Mouse (Mus musculus) gastrocnemius, postnatal 25 days (tissue): ENCODE results near the gene BC048679. TPM values are rescaled to one million over a fixed set of nuclear protein-coding genes. Genes with fewer than 3 reads are reported as not detected.
A peak's percentile ranks its signal among the peaks of the same experiment; 100 is the strongest.

ENCODE experiments used
- DNase-seq: peaks from one replicate; pipeline ENCODE4 v3.0.0; 2022
- long read RNA-seq, 2 experiments: library from polyadenylated mRNA; stranded (forward); transcript quantifications; one replicate each; pipeline ENCODE4 v2.0.0; 2021
- total RNA-seq, 2 experiments: library from RNA; stranded (reverse); gene quantifications; 1 replicate in 1 of 2; 2 replicates in 1 of 2; pipeline ENCODE4 v1.2.3; 2021

BC048679 gene
- 1 to 10 TPM in 1 of 2 experiments, under 1 TPM in 1; 0.46 to 1.1 TPM for total RNA-seq
- long read RNA-seq, experiment 1, partial matches to known transcripts, result 0 of 1 reads
- long read RNA-seq, experiment 1, other reads (novel, unspliced or antisense), result 1 of 1 reads
- long read RNA-seq, experiment 2, result 0 reads

DNA sequence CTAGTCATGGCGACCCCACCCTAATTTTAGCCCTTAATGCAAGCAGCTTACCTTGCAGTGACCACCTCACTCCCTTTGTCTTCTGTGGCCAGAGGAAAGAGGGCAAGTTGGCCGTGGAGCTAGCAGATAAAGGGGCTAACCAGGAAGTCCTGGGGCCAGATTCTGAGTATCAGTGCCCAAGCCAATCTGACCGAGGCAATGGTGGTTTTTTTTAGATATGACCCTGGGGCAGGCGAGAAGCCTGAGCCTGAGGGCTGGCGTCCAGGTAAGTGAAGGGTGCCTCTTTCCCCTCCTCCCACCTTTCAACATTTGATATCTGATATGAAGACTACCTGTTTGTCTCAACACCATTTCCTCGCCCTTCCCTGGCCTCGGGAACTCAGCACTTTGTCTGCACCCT, at the start of gene BC048679:
TSS of gene BC048679 (minus strand) at position 101 of the 400 bp plus-strand sequence.
- no peak for DNase-seq

DNA sequence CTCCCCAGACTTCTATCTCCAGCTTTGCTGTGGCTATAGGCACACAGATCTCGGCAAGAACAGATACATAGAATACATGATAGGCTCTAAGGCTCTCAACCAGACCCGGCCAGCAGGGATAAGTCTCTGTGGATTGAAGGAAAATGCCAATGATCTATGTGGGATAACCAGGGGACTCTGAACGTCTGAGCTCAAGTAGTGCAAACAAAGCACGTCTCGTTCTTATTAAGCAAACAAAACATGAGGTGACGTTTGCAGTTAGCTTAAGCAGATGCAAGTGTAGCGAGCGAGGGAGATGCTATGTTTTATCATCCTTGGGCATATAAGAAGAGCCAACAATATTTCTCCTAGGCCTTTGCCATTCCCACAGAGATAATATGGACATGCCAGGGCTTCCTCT, 44.9 kb upstream of the BC048679 start:
- no peak for DNase-seq

DNA sequence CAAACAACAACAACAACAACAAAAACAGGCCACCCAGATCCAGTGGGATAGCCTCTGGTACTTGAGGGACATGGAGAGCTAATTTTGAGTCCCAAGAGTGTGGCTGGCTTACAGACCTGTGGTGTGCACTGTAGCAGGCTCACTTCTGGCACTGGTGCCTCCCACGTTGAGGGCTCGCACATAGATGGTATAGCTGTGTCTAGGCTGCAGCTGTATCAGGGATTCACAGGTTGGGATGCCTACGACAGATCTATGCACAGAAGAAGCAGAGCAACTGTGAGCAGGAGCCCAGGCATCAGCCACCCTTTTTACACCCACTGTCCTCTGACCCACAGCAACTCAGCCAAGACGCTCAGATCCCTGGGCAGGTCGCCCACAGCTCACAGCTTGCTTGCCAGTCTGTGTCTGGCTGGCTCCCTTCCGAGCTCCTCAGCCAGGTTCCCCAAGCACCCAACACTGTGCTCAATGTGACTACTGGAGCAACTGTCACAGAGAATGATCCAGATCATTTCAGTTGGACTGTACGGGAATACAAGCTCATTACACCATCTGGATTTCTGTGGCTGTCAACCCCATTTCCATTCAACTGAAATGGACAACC, 43.9 kb upstream of the BC048679 start:
- DNase-seq, result peak; percentile 85

DNA sequence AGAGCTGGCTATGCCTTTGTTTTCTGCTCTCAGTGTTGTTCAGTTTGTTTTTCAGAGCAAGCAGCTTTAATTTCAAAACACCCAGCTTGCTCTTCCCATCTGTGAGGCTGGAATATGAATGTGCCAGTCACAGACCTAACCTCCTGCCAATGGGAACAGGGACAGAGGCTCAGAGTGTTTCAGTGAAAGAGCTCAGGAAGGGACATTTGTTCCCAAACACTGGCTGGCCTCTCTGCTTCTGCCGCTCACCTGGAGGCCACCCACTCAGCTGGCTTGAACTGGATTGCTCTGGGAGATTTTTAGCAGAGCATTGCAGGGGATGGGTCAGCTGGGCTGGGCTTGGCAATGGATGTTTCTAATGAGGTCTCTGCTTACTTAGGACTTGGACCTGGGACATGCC, 42.9 kb upstream of the BC048679 start:
- no peak for DNase-seq

DNA sequence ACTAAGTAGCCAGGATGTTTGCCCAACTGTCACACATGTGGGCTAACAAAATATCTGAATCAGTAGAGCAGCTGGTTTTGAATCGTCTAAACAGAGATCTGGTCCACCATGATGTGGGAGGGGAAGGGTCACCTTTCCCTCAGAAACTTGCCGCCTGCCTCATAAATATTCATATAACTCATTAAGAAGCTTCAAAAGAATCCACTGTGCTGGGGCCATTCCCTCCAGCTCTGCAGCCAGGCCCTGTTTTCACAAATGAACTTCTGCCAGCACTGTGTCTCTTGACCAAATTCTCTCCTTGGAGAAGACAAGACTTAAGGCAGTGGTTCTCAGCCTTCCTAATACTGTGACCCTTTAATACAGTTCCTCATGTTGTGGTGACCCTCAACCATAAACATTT, 41.5 kb upstream of the BC048679 start:
- no peak for DNase-seq

DNA sequence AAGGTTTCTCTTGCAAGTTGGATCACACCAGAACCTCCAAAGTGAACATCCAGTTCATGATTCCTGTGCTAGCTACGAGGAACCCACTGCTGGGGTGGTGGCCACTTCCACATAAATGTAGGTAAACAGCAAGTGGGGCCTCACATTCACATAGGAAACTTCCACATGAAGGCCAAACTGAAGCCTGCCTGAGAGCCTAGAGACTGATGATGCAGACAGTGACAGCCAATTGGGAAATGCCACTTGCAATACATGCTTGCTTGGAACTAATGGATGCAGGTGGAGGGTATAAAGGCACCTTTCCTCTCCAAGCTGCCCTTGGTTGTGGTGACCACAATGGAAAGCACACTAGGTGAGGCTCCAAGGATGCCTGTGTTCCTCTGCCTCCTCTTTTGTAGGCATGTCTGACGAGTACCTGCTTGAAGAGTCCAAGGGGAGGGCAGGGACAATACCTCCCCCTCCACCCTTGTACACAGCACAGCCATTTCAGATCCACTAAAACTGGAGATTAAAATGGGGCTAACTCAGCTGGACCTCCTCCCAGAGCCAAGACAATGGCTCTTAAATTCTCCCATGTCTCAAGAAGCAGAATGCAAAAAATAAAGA, 40.1 kb upstream of the BC048679 start:
- DNase-seq, result no peak

DNA sequence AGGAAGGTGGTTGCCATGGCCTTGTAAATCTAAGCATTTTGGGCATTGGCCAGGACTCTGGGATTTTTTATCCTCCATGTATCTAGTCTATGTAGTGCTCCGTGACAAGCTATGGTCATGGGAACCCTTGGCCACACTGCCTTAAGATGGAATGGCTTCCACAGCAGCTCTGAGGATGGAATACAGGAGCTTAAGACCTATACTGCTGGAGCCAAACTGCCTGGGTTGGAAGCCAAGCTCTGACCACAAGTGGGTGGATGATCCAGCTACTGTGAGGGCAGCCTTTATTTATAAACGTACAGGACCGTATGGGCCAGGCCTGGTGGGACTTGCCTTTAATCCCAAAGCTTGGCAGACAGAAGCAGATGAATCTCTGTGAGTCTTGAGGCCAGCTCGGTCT, 38.4 kb upstream of the BC048679 start:
- DNase-seq, result no peak

DNA sequence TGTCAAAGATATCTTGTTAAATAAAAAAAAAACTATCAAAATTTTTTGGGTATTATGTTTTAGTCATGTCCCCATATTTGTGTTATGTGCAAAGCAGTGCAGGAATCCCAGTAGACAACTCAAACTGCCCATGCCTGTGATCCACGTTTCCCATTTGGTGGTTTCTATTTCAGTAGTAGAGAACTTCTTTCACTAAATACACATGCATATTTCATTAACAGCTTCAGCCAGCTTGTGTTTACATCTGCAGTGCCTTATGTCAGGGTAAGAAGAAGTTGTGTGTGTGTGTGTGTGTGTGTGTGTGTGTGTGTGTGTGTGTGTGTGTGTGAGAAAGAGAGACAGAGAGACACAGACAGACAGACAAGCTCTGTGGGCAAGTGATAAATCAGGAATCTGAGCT, 33.4 kb upstream of the BC048679 start:
- no peak for DNase-seq

DNA sequence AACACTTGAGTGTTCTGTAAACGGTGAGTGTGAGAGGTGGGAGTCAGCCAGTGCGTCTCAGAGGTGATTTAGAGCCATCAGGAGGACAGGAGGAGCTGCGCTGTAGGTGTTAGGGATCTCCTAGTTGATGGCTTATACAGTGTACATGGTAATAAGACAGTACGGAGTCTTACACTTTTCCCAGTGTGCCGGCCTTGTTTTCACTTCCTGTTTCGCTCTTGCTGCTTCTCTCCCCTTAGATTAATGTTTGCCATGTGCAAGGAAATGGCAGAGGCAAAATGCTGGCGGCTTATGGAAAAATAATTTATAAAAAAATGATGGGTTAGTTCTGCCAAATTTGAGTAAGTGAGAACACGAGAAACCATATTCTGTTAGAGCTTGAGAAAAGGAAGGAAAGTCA, 30.8 kb upstream of the BC048679 start:
- DNase-seq, result no peak

DNA sequence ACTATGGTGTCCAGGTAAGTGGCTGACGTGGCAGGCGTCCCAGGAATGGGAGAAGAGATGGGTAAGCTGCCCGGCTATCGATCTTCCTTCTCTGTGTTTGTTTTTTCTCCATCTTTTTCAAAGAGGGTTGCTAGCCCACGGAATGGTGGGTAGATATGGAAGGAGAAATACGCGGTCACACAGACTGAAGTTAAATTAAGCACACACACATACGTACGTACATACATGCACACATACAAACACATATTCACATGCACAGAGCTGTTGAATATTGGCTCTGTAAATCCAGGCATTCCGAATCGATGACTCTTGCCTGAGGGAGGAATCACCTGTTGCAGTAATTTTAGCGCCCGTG, 25.6 kb upstream of the BC048679 start:
- DNase-seq, result no peak

DNA sequence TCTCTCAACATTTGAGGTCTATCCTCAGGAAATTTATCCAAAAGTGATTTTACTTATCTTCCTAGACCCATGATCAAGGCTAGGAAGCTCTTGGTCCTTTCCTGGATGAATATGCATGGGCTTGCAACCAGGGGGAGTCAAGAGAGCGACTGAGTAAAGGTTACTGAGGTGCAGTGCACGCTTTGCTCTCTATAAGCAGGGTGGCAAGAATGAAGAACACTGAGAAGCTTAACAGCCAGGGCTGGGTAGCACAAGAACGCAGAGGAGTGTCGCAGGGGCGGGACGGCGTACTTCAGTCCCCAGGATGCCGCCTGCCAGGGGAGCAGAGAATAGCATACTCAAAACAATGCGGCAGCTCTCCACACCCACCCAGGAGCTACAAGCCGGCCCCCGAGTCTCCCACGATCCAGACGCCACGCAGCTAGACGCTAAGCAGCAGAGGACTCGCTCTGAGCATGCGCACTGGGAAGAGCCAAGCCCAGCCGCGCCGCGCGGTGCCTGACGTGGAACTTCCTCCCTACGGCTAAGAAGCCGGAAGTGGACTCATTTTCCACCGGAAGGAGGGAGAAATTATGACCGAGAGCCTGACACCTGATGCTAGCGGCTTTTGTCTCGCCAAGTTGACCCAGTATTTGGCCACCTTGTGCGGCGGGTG, 25.1 kb upstream of the BC048679 start:
- DNase-seq, result peak; percentile 86

DNA sequence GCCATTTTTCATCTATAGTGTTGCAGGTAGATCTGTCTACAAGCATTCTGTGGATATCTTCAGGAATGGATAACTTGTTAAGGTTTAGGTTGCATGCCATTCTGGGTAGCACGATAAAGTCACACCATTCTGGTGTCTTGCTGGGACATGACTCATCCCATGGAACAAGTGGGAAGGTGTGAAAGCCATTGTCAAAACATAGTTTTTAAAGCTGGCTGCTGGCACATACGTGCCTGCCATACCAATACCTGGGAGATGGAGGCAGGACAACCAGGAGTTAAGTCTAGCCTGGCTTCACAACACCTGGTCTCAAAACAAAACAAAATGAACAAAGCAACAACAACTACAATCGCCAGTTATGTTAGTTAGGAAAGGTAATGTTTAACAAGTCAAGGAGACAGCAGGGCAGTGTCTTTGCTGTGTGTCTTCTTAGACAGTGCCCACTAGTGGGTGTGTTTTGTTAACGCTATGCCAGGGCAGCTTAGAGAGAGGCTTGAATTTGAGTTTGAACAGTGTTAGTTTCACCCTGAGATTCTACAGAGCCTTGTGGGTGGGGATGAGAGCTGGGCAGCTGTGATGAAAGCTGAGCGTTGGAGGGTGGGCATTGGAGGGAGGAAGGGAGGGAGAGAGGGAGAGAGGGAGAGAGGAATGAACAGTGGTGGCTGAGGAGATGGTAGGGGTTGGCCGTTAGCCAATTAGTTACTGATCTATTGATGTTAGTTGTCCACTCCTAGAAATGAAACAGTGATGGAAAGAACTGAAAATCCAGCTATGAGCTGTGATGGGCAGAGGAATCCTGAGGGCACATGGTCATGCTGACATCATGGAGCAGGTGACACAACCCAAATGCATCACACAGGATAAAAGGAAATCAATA, 18.3 kb upstream of the BC048679 start:
- no peak for DNase-seq

DNA sequence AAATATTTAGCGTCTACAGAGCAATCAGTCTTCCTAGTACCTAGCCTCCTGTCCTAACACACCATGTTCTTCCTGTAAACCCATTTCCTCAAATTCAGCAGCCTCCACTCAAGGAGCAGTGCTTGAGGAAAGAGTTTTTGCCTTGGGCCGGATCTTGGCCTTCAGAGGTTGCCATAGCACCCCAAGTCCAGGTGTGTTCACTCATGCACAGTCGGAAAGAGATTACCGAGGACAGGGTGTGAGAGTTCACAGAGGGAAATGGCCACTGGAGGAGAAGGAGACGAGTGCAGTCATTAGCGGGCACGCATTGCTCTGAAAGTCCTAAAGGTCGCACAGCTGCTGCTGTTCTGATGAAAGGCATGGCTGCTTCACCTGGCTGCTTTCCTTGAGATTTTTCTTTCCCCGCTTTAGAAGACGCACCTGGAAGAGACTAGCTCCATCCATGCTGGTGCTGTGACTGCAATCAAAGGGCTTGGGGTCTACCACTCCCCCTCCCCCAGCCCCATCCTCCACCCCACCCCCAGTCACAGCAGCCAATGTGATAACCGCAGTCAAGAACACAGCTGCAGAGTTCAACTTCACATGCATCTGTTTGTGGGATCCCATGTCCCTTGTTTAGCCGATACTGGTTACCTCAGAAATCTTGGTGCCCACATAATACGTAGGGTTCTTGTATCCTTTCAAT, 17.0 kb upstream of the BC048679 start:
- DNase-seq, result no peak

DNA sequence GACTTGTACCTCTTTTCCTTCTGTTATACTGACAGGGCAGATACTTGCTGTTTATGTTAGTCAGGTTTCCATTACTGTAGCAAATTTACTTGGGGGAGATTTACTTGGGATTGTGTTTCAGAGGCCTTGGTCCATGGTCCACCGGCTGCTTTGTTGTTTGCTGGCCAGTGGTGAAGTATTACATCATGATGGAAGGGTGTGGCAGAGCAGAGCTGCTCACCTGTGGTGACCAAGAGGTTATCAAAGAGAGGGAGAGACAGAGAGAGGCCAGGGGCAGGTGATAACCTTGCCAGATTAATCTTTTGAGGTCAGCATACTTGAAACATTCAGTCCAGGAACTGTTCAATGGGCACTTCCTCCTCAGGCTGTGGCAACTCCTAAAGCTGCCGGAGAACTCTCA, 3.0 kb upstream of the BC048679 start:
- DNase-seq, result no peak

DNA sequence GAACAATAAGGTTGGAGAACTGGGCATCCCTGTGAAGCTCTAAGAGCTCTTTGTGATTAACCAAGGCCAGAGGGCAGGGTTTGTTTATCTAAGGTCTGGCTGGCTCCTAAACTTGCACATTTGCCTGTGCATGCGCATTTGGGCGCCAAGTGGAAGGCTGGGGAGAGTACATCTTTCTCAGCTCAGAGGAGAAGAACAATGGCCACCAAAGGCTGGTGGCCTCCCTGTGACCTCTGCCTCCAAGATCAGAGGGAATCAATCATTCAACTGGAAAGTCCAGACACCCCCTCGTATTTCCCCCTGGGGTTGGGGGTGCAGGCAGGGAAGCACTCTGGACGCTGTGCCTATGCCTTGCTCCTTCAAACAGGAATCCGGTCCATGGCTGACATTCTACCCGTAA, 910 bp downstream of the BC048679 start:
- DNase-seq, result no peak

DNA sequence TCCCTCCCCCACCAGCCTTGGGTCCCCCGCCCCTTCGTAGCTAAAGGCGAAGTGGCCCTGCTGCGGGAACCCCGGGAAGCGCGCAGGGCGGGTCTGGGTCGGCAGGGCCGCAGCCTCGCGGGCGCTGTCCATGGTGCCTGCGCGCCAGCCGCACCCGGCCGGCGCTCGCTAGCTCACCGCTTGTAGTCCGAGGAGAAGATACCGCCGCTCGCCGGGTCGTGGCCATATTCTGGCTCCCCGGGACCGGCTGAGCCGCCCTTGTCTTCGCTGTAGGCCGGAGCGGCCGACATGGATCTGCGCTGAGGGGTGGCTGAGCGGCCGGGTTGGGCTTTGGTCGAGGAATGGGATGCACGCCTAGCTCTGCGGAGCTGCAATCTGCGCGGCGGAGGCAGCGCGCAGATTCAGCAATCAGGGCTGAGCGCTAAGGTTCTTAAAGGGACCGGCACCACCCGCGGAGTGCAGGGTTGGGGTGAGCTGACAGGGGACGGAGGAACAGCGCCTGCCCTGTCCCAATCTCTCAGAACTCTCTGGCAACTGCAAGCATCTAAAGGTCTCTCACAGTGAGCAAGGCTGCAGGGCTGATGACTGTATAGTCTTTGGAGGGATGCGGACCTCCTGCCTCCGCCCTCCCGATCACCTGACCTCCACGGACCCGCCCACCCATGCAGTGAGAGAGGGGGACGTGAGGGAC, 4.6 kb downstream of the BC048679 start, which contains the start of gene Ap3b2:
TSS of gene Ap3b2 (minus strand) at position 595 of the 691 bp plus-strand sequence.
- DNase-seq, result peak; percentile 55

DNA sequence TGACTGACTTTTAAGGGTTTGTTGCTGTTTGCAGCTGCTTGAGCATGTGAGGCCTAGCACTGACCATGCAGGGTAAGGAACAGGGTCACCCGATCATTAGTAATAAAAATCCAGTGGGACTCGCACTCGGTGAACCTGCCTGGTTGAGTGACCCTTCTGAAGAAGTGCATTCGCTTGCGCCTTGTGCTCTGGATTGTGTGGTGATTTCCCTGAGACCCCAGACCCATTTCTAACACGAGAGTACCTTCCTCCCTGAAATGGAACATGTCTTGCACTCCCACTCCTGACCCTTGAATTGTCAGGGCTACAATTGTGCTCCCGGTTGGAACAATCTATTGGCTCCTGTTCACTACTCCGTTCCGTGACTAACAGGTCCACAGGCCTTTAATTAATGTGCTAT, 5.5 kb downstream of the BC048679 start:
- no peak for DNase-seq

DNA sequence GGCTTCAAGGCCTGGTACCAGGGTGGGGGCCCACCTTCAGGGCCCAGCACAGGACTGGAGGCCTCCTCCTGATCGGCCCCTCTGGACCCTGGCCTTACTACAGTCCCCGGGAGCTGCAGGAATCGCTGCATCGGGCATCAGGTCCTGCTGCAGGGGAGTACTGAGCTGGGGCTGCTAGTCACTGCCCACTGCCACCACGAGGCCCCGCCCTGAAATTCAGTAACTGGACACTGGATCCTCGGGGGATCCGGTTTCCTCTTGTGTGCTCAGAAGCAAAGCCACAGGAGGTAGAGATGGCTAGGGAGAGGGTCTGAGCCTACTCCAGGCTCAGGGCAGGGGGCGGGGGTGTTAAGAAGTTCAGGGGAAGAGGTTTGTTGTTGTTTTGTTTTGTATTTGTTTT, 8.4 kb downstream of the BC048679 start:
- DNase-seq, result no peak

DNA sequence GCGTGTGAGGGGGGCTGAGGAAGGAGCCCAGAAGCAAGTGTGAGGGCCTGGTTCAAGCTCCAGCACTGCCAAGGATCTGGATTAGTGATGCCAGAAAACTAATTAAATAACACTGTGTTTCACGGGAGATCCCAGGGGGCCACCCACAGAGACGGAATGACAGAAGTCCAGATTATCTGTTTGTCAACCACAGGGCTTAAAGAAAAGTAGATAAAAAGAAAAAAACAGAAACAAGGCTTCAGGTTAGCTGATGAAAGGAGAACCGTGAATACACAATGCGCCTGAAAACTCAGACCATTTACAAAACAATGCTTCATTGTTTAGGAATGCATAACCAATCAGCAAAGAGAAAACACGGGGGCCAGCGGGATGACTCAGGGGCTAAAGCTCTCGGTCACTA, 17.3 kb downstream of the BC048679 start:
- DNase-seq, result no peak

DNA sequence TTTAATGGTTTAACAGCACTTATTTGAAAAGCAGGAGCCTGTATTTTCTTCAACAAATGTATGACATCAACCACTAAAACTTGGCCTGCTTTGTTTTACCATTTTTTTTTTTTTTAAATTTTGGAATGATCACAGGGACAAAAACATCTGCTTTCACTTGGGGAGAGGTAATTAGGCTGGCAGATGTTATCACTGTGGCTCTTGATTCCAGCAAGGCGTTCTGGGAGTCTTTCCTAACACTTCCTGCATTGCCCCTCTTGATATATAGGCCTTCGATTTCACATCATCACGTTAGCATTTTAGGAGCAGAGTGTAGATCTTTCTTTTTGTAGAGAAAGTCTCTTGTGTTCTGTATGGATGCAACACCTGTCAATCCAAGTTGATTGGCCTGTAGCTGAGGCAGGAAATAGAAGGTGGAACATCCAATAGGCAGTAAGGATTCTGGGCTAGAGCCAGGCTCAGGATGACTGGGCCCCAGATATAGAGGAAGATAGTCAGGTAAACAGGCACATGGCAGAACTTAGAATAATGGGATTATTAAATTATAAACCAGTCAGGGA, 18.5 kb downstream of the BC048679 start:
- DNase-seq, result no peak

DNA sequence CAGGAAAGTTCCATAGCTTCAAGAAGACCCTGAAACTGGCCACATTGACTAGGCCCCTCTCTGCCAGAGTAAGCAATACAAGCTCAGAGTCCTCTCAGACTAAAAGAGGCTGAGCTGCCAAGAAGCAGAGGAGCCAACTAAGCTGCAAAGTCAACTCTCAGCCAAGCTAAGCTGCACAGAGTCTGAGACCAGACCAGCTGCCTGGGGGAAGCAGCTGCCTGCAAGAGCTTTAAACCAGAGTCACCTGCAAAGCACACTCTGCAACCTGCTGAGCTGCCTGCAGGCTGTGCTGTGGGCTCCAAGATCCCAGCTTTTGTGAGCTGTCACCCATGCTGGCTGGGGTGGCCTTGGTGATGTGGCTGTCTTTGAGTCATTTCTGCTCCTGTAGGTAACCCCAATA, 19.8 kb downstream of the BC048679 start:
- DNase-seq, result peak; percentile 35
